Mouse (Mus musculus) kidney, embryonic 16.5 days (tissue): ENCODE measurements around the gene Cpeb4. TPM values are rescaled to one million over a fixed set of nuclear protein-coding genes. Genes with fewer than 3 reads are reported as not detected.

Experiments used
- ATAC-seq: fragments of 200-750 bp; cut with Nextera tagmentation; 2 replicates; pipeline ENCODE4 v1.8.0; 2017; ENCODE audit warnings: moderate TSS enrichment; ENCODE audit not compliant: low FRiP score, low TSS enrichment
- H3K27ac ChIP-seq: fragments of 300-500 bp; sonication (generic); 2 replicates; pipeline ENCODE4 v1.5.1; 2014; ENCODE audit warnings: low read length
- H3K27me3 ChIP-seq: fragments of 300-500 bp; sonication (generic); 2 replicates; pipeline ENCODE4 v1.6.1; 2014; ENCODE audit warnings: low read length, control low read depth, mixed read lengths; ENCODE audit not compliant: insufficient read depth
- H3K36me3 ChIP-seq: fragments of 300-500 bp; sonication (generic); 2 replicates; pipeline ENCODE4 v1.6.1; 2014; ENCODE audit warnings: low read length, control low read depth, mixed read lengths; ENCODE audit not compliant: insufficient read depth
- H3K4me1 ChIP-seq: fragments of 300-500 bp; sonication (generic); 2 replicates; pipeline ENCODE4 v1.6.1; 2014; ENCODE audit warnings: low read length, control low read depth, mixed read lengths; ENCODE audit not compliant: insufficient read depth
- H3K4me2 ChIP-seq: fragments of 300-500 bp; sonication (generic); replicated peaks from 2 replicates; pipeline ENCODE4 v1.6.1; 2014; ENCODE audit warnings: low read depth, low read length
- H3K4me3 ChIP-seq: fragments of 300-500 bp; sonication (generic); 2 replicates; pipeline ENCODE4 v1.5.1; 2014; ENCODE audit warnings: mild to moderate bottlenecking, low read length
- H3K9ac ChIP-seq: fragments of 300-500 bp; sonication (generic); replicated peaks from 2 replicates; pipeline ENCODE4 v1.6.1; 2014; ENCODE audit warnings: low read length
- H3K9me3 ChIP-seq: fragments of 300-500 bp; sonication (generic); 2 replicates; pipeline ENCODE4 v1.6.1; 2016; ENCODE audit warnings: low read length, control low read depth
- WGBS: fragments of 180-500 bp; shearing (Covaris S2); extraction: QIAGEN DNeasy Blood & Tissue Kit; methylation state at CpG from one replicate; pipeline ENCODE4 v1.1.7; 2014; 5-methylcytosine and 5-hydroxymethylcytosine counted together
- polyA plus RNA-seq: library from polyadenylated mRNA; unstranded; fragments of >200 nt; fragmentation: Nextera tagmentation; extraction: Ambion mirVana; gene quantifications from 2 replicates; pipeline ENCODE4 v1.2.1, GENCODE M21; 2015

Cpeb4 gene
- 4.0 and 4.3 TPM in 2 replicates for polyA plus RNA-seq

DNA sequence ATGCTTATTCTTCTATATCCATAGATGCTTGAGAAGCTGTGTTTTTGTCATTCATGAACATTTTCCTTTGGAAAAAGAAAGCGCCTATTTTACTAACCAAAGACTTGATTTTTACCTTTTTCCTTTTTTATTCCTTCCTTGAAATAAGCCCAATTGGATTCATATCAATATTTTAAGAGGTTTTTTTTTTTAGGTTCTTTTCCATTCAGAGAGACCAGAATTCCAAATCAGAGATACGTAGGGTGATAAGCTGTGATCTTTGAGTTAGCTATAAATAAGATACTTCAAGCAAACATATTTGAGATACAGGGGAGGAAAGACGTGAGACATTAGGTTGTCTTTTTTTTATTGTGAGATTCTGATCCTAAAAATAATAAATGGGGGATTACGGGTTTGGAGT, at the start of gene Cpeb4:
Gene Cpeb4, plus strand, starts transcription at position 301 of the 400 bp plus-strand sequence.
- H3K27ac ChIP-seq = peak within 1 kb of the TSS; percentile 55; the same call in 1 of the 2 replicates
- peak within 1 kb of the TSS; percentile 67 for H3K9ac ChIP-seq
- ATAC-seq = no peak
- peak within 1 kb of the TSS; percentile 67 for H3K4me2 ChIP-seq
- H3K9me3 ChIP-seq = no peaks in the 10 kb centered on the region
- peaks cover 4% of the 10 kb centered on the region; the same call in 1 of the 2 replicates for H3K27me3 ChIP-seq
- peak within 1 kb of the TSS; percentile 82 for H3K4me3 ChIP-seq
- 55% methylated on average over 4 of the region's 4 CpGs for WGBS
- no peaks in the 10 kb centered on the region for H3K36me3 ChIP-seq
- peaks cover 15% of the 10 kb centered on the region for H3K4me1 ChIP-seq

- Histone ChIP-seq H3K9ac (no peak overlapping the region), H3K27me3 (no peaks in the 10 kb centered on the region), H3K4me2 (no peak overlapping the region), H3K4me1 (peaks cover 28% of the 10 kb centered on the region), H3K36me3 (no peaks in the 10 kb centered on the region), H3K4me3 (no peak overlapping the region), H3K27ac (peak overlapping the region; percentile 64), H3K9me3 (no peaks in the 10 kb centered on the region)
- WGBS = 62% methylated on average over 9 of the region's 9 CpGs
- ATAC-seq = 0 out of 2 replicates have a peak, but pooled peaks have one; percentile 10
Observed at GRCm38 (mm10) chr11:31822556-31822955, 49.5 kb upstream of the Cpeb4 start.

GRCm38 (mm10) chr11:31823513-31823912, 48.5 kb upstream of the Cpeb4 start:
- H3K27me3 ChIP-seq = no peaks in the 10 kb centered on the region
- H3K4me1 ChIP-seq = peaks cover 38% of the 10 kb centered on the region
- H3K4me2 ChIP-seq = no peak overlapping the region
- H3K36me3 ChIP-seq = no peaks in the 10 kb centered on the region
- no peak overlapping the region for H3K9ac ChIP-seq
- H3K27ac ChIP-seq = no peak overlapping the region
- no peak for ATAC-seq
- H3K9me3 ChIP-seq = no peaks in the 10 kb centered on the region
- H3K4me3 ChIP-seq = no peak overlapping the region
- WGBS = 88% methylated on average over 7 of the region's 7 CpGs

DNA sequence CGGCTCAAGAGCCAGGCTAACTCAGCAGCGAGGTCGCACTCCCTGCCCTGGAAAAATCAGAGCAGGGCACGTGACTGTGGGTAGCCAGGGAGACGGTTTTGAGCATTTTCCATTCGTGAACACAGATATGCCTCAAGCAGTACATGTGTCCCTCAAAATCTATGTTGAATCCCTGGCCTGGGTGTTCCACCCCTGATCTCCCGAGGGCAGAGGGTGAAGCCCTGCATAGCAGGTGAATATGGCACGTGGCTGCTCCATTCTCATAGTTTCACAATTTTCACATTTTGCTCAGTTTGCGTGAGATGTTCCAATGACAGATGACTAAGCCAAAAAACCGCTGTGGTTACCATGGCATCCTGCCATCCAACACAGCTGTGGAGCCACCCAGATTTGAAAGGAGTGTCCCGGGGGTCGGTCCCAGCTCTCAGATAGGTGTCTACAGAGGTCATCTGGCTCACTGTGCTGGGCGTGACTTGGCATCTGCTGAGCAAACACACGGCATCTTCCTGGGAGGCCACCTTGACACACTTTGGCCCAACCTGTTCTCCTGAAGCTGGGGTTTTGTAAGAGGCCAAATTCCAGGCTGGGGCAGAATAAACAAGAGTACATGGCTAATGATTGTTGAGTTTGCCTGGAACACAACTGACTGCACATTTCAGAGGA, 47.4 kb upstream of the Cpeb4 start:
- H3K4me2 ChIP-seq = no peak overlapping the region
- ATAC-seq = peak; percentile 62
- no peak overlapping the region for H3K4me3 ChIP-seq
- peak overlapping the region; percentile 67 for H3K27ac ChIP-seq
- no peak overlapping the region for H3K9ac ChIP-seq
- no peaks in the 10 kb centered on the region for H3K36me3 ChIP-seq
- WGBS = 64% methylated on average over 14 of the region's 14 CpGs
- H3K9me3 ChIP-seq = no peaks in the 10 kb centered on the region
- no peaks in the 10 kb centered on the region for H3K27me3 ChIP-seq
- H3K4me1 ChIP-seq = peaks cover 42% of the 10 kb centered on the region

- Histone ChIP-seq H3K4me1 (peaks cover 42% of the 10 kb centered on the region), H3K4me2 (no peak overlapping the region), H3K4me3 (no peak overlapping the region), H3K9me3 (no peaks in the 10 kb centered on the region), H3K9ac (no peak overlapping the region), H3K27ac (peak overlapping the region; percentile 81), H3K36me3 (no peaks in the 10 kb centered on the region), H3K27me3 (no peaks in the 10 kb centered on the region)
- WGBS = 50% methylated on average over 4 of the region's 4 CpGs
- peak; percentile 74 for ATAC-seq
Observed at GRCm38 (mm10) chr11:31828011-31828770, 43.8 kb upstream of the Cpeb4 start.

GRCm38 (mm10) chr11:31828771-31829072, 43.3 kb upstream of the Cpeb4 start:
- no peak overlapping the region for H3K4me3 ChIP-seq
- H3K9me3 ChIP-seq = no peaks in the 10 kb centered on the region
- WGBS = 61% methylated on average over 2 of the region's 2 CpGs
- H3K4me1 ChIP-seq = peaks cover 42% of the 10 kb centered on the region
- no peak overlapping the region for H3K9ac ChIP-seq
- no peaks in the 10 kb centered on the region for H3K27me3 ChIP-seq
- peak overlapping the region; percentile 81 for H3K27ac ChIP-seq
- no peak for ATAC-seq
- H3K4me2 ChIP-seq = no peak overlapping the region
- no peaks in the 10 kb centered on the region for H3K36me3 ChIP-seq

GRCm38 (mm10) chr11:31830213-31831151, 41.5 kb upstream of the Cpeb4 start:
- Histone ChIP-seq H3K4me2 (no peak overlapping the region), H3K27ac (peak overlapping the region; percentile 61), H3K27me3 (no peaks in the 10 kb centered on the region), H3K36me3 (no peaks in the 10 kb centered on the region), H3K4me1 (peaks cover 32% of the 10 kb centered on the region), H3K4me3 (no peak overlapping the region), H3K9ac (no peak overlapping the region), H3K9me3 (no peaks in the 10 kb centered on the region)
- 39% methylated on average over 10 of the region's 10 CpGs for WGBS
- peak; percentile 20; the same call in 1 of the 2 replicates for ATAC-seq

GRCm38 (mm10) chr11:31831451-31831850, 40.6 kb upstream of the Cpeb4 start:
- Histone ChIP-seq H3K9me3 (no peaks in the 10 kb centered on the region), H3K9ac (no peak overlapping the region), H3K4me2 (no peak overlapping the region), H3K27ac (no peak overlapping the region), H3K36me3 (no peaks in the 10 kb centered on the region), H3K27me3 (no peaks in the 10 kb centered on the region), H3K4me1 (peaks cover 32% of the 10 kb centered on the region), H3K4me3 (no peak overlapping the region)
- WGBS = 37% methylated on average over 5 of the region's 5 CpGs
- no peak for ATAC-seq

DNA sequence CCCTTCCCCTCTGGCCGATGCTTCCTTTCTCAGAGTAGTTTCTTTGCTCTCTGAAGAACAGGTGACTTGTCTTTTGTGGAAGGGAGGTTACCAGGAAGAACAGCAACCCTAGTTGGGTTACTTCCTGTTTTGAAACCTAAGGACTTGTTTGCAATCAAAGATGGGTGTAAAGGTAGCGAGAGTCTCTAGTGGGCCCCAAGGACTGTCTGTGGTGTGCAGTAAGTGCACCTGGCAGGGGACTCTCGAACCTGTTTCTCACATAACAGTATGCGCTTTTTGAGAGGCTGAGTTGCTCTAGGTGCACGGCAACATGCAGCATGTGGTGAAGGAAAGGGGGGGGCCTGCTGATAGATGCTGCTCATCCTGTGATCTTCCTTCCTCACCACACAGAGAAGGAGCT, 40.0 kb upstream of the Cpeb4 start:
- Histone ChIP-seq H3K4me1 (peaks cover 32% of the 10 kb centered on the region), H3K27ac (no peak overlapping the region)
- WGBS = 78% methylated on average over 5 of the region's 5 CpGs

More for the DNA sequence above, 40.0 kb upstream of the Cpeb4 start:
- ATAC-seq = no peak
- Histone ChIP-seq H3K9ac (no peak overlapping the region), H3K36me3 (no peaks in the 10 kb centered on the region), H3K27me3 (no peaks in the 10 kb centered on the region), H3K9me3 (no peaks in the 10 kb centered on the region), H3K4me2 (no peak overlapping the region), H3K4me3 (no peak overlapping the region)
